ENCODE assay signal across 10 mouse cellular contexts in genomic region chr1:183055608-183056288, GRCm38 (mm10).
DNase-seq lines count a peak whose midpoint lies in the region; ATAC-seq lines count a peak whose summit lies in the region.
"Had no signal": no experiment of that assay in that cellular context is flagged by ENCODE, and none has a peak within 500 bp of the region (broad histone marks: within the 10 kb centered on the region; RNA-seq: fewer than 3 reads in every experiment).

No protein-coding gene starts in this region.

- H3K27me3 ChIP-seq in heart, embryonic 15.5 days = peaks cover 6% of the 10 kb centered on the region; the same call in 1 of the 2 replicates
- H3K27me3 ChIP-seq: CH12.LX had no signal

- H3K9me3 ChIP-seq in heart, embryonic 15.5 days (replicated peaks) = no peaks in the 10 kb centered on the region

- peak overlapping the region; percentile 56; the same call in 1 of the 2 replicates for H3K27ac ChIP-seq in heart, embryonic 15.5 days

- H3K4me2 ChIP-seq in heart, embryonic 15.5 days = peak overlapping the region; percentile 23; the same call in 1 of the 2 replicates

- no peak overlapping the region for H3K4me3 ChIP-seq in heart, embryonic 15.5 days

- H3K4me1 ChIP-seq in heart, embryonic 15.5 days (replicated peaks) = peaks cover 22% of the 10 kb centered on the region

- WGBS in heart, embryonic 15.5 days = 38% methylated on average over 2 of the region's 2 CpGs

- intact Hi-C loops in heart, postnatal 25 days (cut with DNase I) = no loop called here

- H3K9ac ChIP-seq in heart, embryonic 15.5 days = no peak overlapping the region
- H3K9ac ChIP-seq: forebrain, postnatal 0 days had no signal

- peak; percentile 43; the same call in 1 of the 2 replicates for ATAC-seq in heart, embryonic 15.5 days (replicated peaks; ENCODE audit: insufficient number of reproducible peaks, insufficient read depth, low FRiP score, low read depth)
- ATAC-seq: forebrain, postnatal 0 days had no signal

- DNase-seq in heart, adult 11 months = peak; percentile 96
- DNase-seq in heart, postnatal 25 days (ENCODE audit: low spot score) = no peak
- peak; percentile 77 for DNase-seq in adrenal gland, adult 2 months
- DNase-seq in kidney, postnatal 4 days = peak; percentile 47 to 58
- no peak for DNase-seq in testis, postnatal 14 days (ENCODE audit: low spot score)
- DNase-seq in yolk sac, embryonic 10.5 days (ENCODE audit: low spot score) = no peak
- no peak for DNase-seq in embryo, embryonic 11 days
- DNase-seq: forebrain, postnatal 0 days had no signal

- H3K36me3 ChIP-seq in heart, embryonic 15.5 days = no peaks in the 10 kb centered on the region

Comparison
In these comparisons a context has a peak if more than half of its experiments do, and no peak if none do; other contexts are left out.
1. DNase-seq: peak in heart, adult 11 months (single experiment), adrenal gland, adult 2 months (single experiment) and kidney, postnatal 4 days (2 of 2); none in heart, postnatal 25 days (single experiment), testis, postnatal 14 days (single experiment), yolk sac, embryonic 10.5 days (single experiment) and embryo, embryonic 11 days (single experiment).